Mouse (Mus musculus): Measurements from ENCODE around the gene Acap2.

- TF ChIP-seq CTCF (IDR thresholded peaks at IDR 0.05; ENCODE audit: low read depth) (no peak), EP300 (optimal IDR thresholded peaks at IDR 0.05) (no peak)
Measured at GRCm38 (mm10) chr16:31043136-31043535, 157.9 kb downstream of the Acap2 start.
